Comparison of ENCODE assay signal across 8 mouse cellular contexts in genomic region chrX:74243807-74244206, GRCm38 (mm10). TPM values are rescaled to one million over a fixed set of nuclear protein-coding genes. Genes with fewer than 3 reads are reported as not detected.
A peak's percentile ranks its signal among the peaks of the same experiment; 100 is the strongest.
DNase-seq lines count a peak whose midpoint lies in the region; ATAC-seq and TF ChIP-seq lines count a peak whose summit lies in the region.

No protein-coding gene starts in this region.

- peak overlapping the region; percentile 52 for H3K4me2 ChIP-seq in kidney, embryonic 14.5 days (replicated peaks; ENCODE audit: low read depth, low read length)
- peak overlapping the region; percentile 46 for H3K4me2 ChIP-seq in intestine, embryonic 16.5 days (ENCODE audit: low read depth, low read length)
- peak overlapping the region; percentile 50 for H3K4me2 ChIP-seq in stomach, postnatal 0 days (replicated peaks; ENCODE audit: low read depth)

- ATAC-seq in kidney, embryonic 14.5 days (ENCODE audit: low FRiP score, low TSS enrichment): no peak
- ATAC-seq in intestine, embryonic 16.5 days: no peak
- peak; percentile 83 for ATAC-seq in megakaryocyte-erythroid progenitor cell, adult 5-6 weeks (replicated peaks; ENCODE audit: low FRiP score, low TSS enrichment, poor library complexity, severe bottlenecking)
- no peak for ATAC-seq in stomach, postnatal 0 days (ENCODE audit: low FRiP score, low TSS enrichment)

- no peaks in the 10 kb centered on the region for H3K27me3 ChIP-seq in kidney, embryonic 14.5 days (ENCODE audit: control insufficient read depth, insufficient read depth, low read length)
- no peaks in the 10 kb centered on the region for H3K27me3 ChIP-seq in forebrain, embryonic 10.5 days (ENCODE audit: poor library complexity, severe bottlenecking)
- no peaks in the 10 kb centered on the region for H3K27me3 ChIP-seq in intestine, embryonic 16.5 days (replicated peaks; ENCODE audit: control insufficient read depth, insufficient read depth, low read length)
- H3K27me3 ChIP-seq in stomach, postnatal 0 days (ENCODE audit: control insufficient read depth, insufficient read depth, low read length): no peaks in the 10 kb centered on the region
- no peaks in the 10 kb centered on the region for H3K27me3 ChIP-seq in cerebellum, adult 2 months (ENCODE audit: control insufficient read depth, insufficient read depth, low read length)

- WGBS in kidney, embryonic 14.5 days: 63% methylated on average over 3 of the region's 3 CpGs
- 81% methylated on average over 3 of the region's 3 CpGs for WGBS in forebrain, embryonic 10.5 days
- 44% methylated on average over 3 of the region's 3 CpGs for WGBS in intestine, embryonic 16.5 days
- 44% methylated on average over 3 of the region's 3 CpGs for WGBS in stomach, postnatal 0 days
- WGBS in cerebellum, adult 2 months: 60% methylated on average over 3 of the region's 3 CpGs

- H3K36me3 ChIP-seq in kidney, embryonic 14.5 days (ENCODE audit: control insufficient read depth, insufficient read depth, low read length): peaks cover 45% of the 10 kb centered on the region
- peaks cover 54% of the 10 kb centered on the region for H3K36me3 ChIP-seq in forebrain, embryonic 10.5 days (replicated peaks)
- H3K36me3 ChIP-seq in intestine, embryonic 16.5 days (ENCODE audit: control insufficient read depth, insufficient read depth, low read length): peaks cover 6% of the 10 kb centered on the region; the same call in 1 of the 2 replicates
- H3K36me3 ChIP-seq in stomach, postnatal 0 days (ENCODE audit: control insufficient read depth, insufficient read depth, low read length): peaks cover 8% of the 10 kb centered on the region; the same call in 1 of the 2 replicates

- H3K9ac ChIP-seq in kidney, embryonic 14.5 days (ENCODE audit: low read depth, low read length): peak overlapping the region; percentile 51; the same call in 1 of the 2 replicates
- H3K9ac ChIP-seq in intestine, embryonic 16.5 days (ENCODE audit: low read depth, low read length): peak overlapping the region; percentile 69
- H3K9ac ChIP-seq in stomach, postnatal 0 days (ENCODE audit: low read length): peak overlapping the region; percentile 24; the same call in 1 of the 2 replicates

- DNase-seq in kidney, postnatal 10 days: no peak
- DNase-seq in forebrain, embryonic 10.5 days (ENCODE audit: extremely low spot score, low spot score): no peak
- no peak for DNase-seq in stomach, postnatal 0 days (ENCODE audit: low spot score)
- DNase-seq in cerebellum, adult 2 months: no peak
- no peak for DNase-seq in cerebellum, adult 9-10 months

- H3K9me3 ChIP-seq in kidney, embryonic 14.5 days (ENCODE audit: control insufficient read depth, low read length): no peaks in the 10 kb centered on the region
- H3K9me3 ChIP-seq in forebrain, embryonic 10.5 days: no peaks in the 10 kb centered on the region
- no peaks in the 10 kb centered on the region for H3K9me3 ChIP-seq in intestine, embryonic 16.5 days (ENCODE audit: control insufficient read depth, low read length)
- no peaks in the 10 kb centered on the region for H3K9me3 ChIP-seq in stomach, postnatal 0 days (ENCODE audit: control insufficient read depth, low read length)

- no peak for TF ChIP-seq EP300 in stomach, postnatal 0 days (optimal IDR thresholded peaks at IDR 0.05)

- no peak overlapping the region for H3K27ac ChIP-seq in kidney, embryonic 14.5 days (ENCODE audit: low read depth, low read length)
- peak overlapping the region; percentile 93 for H3K27ac ChIP-seq in forebrain, embryonic 10.5 days
- peak overlapping the region; percentile 66 for H3K27ac ChIP-seq in intestine, embryonic 16.5 days (ENCODE audit: low read length)
- peak overlapping the region; percentile 69 for H3K27ac ChIP-seq in stomach, postnatal 0 days (replicated peaks)
- no peak overlapping the region for H3K27ac ChIP-seq in cerebellum, adult 2 months (ENCODE audit: insufficient read depth, low read length)

- peak overlapping the region; percentile 60 for H3K4me3 ChIP-seq in kidney, embryonic 14.5 days (ENCODE audit: low read length)
- peak overlapping the region; percentile 65 for H3K4me3 ChIP-seq in forebrain, embryonic 10.5 days
- peak overlapping the region; percentile 56 for H3K4me3 ChIP-seq in intestine, embryonic 16.5 days (ENCODE audit: low read length)
- peak overlapping the region; percentile 45 for H3K4me3 ChIP-seq in stomach, postnatal 0 days (ENCODE audit: low read depth, low read length)
- H3K4me3 ChIP-seq in cerebellum, adult 2 months (replicated peaks; ENCODE audit: insufficient read depth, low read depth, low read length): no peak overlapping the region

- no peak for TF ChIP-seq POLR2A in cerebellum, adult 2 months (IDR thresholded peaks at IDR 0.05; ENCODE audit: borderline replicate concordance, insufficient read depth, low read length)

- no peak for TF ChIP-seq CTCF in stomach, postnatal 0 days (IDR thresholded peaks at IDR 0.05; ENCODE audit: low read depth)
- TF ChIP-seq CTCF in cerebellum, adult 2 months (IDR thresholded peaks at IDR 0.05; ENCODE audit: borderline replicate concordance, insufficient read depth, low read depth, low read length): no peak

- H3K4me1 ChIP-seq in kidney, embryonic 14.5 days (ENCODE audit: control insufficient read depth, insufficient read depth, low read length): no peaks in the 10 kb centered on the region
- peaks cover 14% of the 10 kb centered on the region for H3K4me1 ChIP-seq in forebrain, embryonic 10.5 days
- peaks cover 6% of the 10 kb centered on the region for H3K4me1 ChIP-seq in intestine, embryonic 16.5 days (ENCODE audit: control insufficient read depth, insufficient read depth, low read length)
- no peaks in the 10 kb centered on the region for H3K4me1 ChIP-seq in stomach, postnatal 0 days (replicated peaks; ENCODE audit: control insufficient read depth, insufficient read depth)
- H3K4me1 ChIP-seq in cerebellum, adult 2 months (ENCODE audit: control insufficient read depth, insufficient read depth, low read length): no peaks in the 10 kb centered on the region; the same call in 1 of the 2 replicates

RNA-seq across cellular contexts. Expression of gene Flna, which starts 5.8 kb away (rescaled TPM):
- 199 and 315 TPM in 2 replicates for polyA plus RNA-seq in kidney, embryonic 14.5 days (2014; fragmentation: Nextera tagmentation; extraction: Ambion mirVana)
- polyA plus RNA-seq in forebrain, embryonic 10.5 days (2016; fragmentation: Nextera tagmentation; extraction: Ambion mirVana): 265 and 269 TPM in 2 replicates
- 240 and 269 TPM in 2 replicates for polyA plus RNA-seq in intestine, embryonic 16.5 days (2015; fragmentation: Nextera tagmentation; extraction: Ambion mirVana)
- 118 and 156 TPM in 2 replicates for total RNA-seq in megakaryocyte-erythroid progenitor cell, adult 5-6 weeks (2014; fragmentation: Nextera tagmentation)
- total RNA-seq in megakaryocyte-erythroid progenitor cell, adult 5-6 weeks (2017): 299 and 337 TPM in 2 replicates
- polyA plus RNA-seq in stomach, postnatal 0 days (2015; fragmentation: Nextera tagmentation; extraction: Ambion mirVana): 256 and 289 TPM in 2 replicates
- 141 and 162 TPM in 2 replicates for polyA plus RNA-seq in cerebellum, adult 2 months (2012; rRNA removed)

RNA-seq across cellular contexts. Expression of gene Emd, which starts 10.7 kb away (rescaled TPM):
- polyA plus RNA-seq in kidney, embryonic 14.5 days (2014; fragmentation: Nextera tagmentation; extraction: Ambion mirVana): 28.1 and 81.5 TPM in 2 replicates
- polyA plus RNA-seq in forebrain, embryonic 10.5 days (2016; fragmentation: Nextera tagmentation; extraction: Ambion mirVana): 22.2 and 25.7 TPM in 2 replicates
- polyA plus RNA-seq in intestine, embryonic 16.5 days (2015; fragmentation: Nextera tagmentation; extraction: Ambion mirVana): 18.3 and 22.5 TPM in 2 replicates
- total RNA-seq in megakaryocyte-erythroid progenitor cell, adult 5-6 weeks (2014; fragmentation: Nextera tagmentation): 67.1 and 96.2 TPM in 2 replicates
- 74.5 and 113 TPM in 2 replicates for total RNA-seq in megakaryocyte-erythroid progenitor cell, adult 5-6 weeks (2017)
- polyA plus RNA-seq in stomach, postnatal 0 days (2015; fragmentation: Nextera tagmentation; extraction: Ambion mirVana): 20.9 TPM in 2 replicates
- polyA plus RNA-seq in cerebellum, adult 2 months (2012; rRNA removed): 49.0 and 53.6 TPM in 2 replicates

RNA-seq across cellular contexts. Expression of gene Rpl10, which starts 26.8 kb away (rescaled TPM):
- 941 and 1,115 TPM in 2 replicates for polyA plus RNA-seq in kidney, embryonic 14.5 days (2014; fragmentation: Nextera tagmentation; extraction: Ambion mirVana)
- polyA plus RNA-seq in forebrain, embryonic 10.5 days (2016; fragmentation: Nextera tagmentation; extraction: Ambion mirVana): 800 and 812 TPM in 2 replicates
- 822 and 863 TPM in 2 replicates for polyA plus RNA-seq in intestine, embryonic 16.5 days (2015; fragmentation: Nextera tagmentation; extraction: Ambion mirVana)
- 4,546 and 4,933 TPM in 2 replicates for total RNA-seq in megakaryocyte-erythroid progenitor cell, adult 5-6 weeks (2014; fragmentation: Nextera tagmentation)
- 1,280 and 1,947 TPM in 2 replicates for total RNA-seq in megakaryocyte-erythroid progenitor cell, adult 5-6 weeks (2017)
- 762 and 787 TPM in 2 replicates for polyA plus RNA-seq in stomach, postnatal 0 days (2015; fragmentation: Nextera tagmentation; extraction: Ambion mirVana)
- 511 and 570 TPM in 2 replicates for polyA plus RNA-seq in cerebellum, adult 2 months (2012; rRNA removed)

RNA-seq across cellular contexts. Expression of gene Taz, which starts 37.9 kb away (rescaled TPM):
- polyA plus RNA-seq in kidney, embryonic 14.5 days (2014; fragmentation: Nextera tagmentation; extraction: Ambion mirVana): 58.5 and 64.3 TPM in 2 replicates
- polyA plus RNA-seq in forebrain, embryonic 10.5 days (2016; fragmentation: Nextera tagmentation; extraction: Ambion mirVana): 66.3 and 75.8 TPM in 2 replicates
- 85.3 and 91.1 TPM in 2 replicates for polyA plus RNA-seq in intestine, embryonic 16.5 days (2015; fragmentation: Nextera tagmentation; extraction: Ambion mirVana)
- 37.9 and 62.6 TPM in 2 replicates for total RNA-seq in megakaryocyte-erythroid progenitor cell, adult 5-6 weeks (2014; fragmentation: Nextera tagmentation)
- 37.0 and 41.7 TPM in 2 replicates for total RNA-seq in megakaryocyte-erythroid progenitor cell, adult 5-6 weeks (2017)
- polyA plus RNA-seq in stomach, postnatal 0 days (2015; fragmentation: Nextera tagmentation; extraction: Ambion mirVana): 59.5 and 71.1 TPM in 2 replicates
- 99.4 and 100 TPM in 2 replicates for polyA plus RNA-seq in cerebellum, adult 2 months (2012; rRNA removed)

RNA-seq across cellular contexts. Expression of gene Dnase1l1, which starts 38.3 kb away (rescaled TPM):
- polyA plus RNA-seq in kidney, embryonic 14.5 days (2014; fragmentation: Nextera tagmentation; extraction: Ambion mirVana): 10.6 and 10.8 TPM in 2 replicates
- 4.5 and 5.1 TPM in 2 replicates for polyA plus RNA-seq in forebrain, embryonic 10.5 days (2016; fragmentation: Nextera tagmentation; extraction: Ambion mirVana)
- polyA plus RNA-seq in intestine, embryonic 16.5 days (2015; fragmentation: Nextera tagmentation; extraction: Ambion mirVana): 12.4 and 14.5 TPM in 2 replicates
- total RNA-seq in megakaryocyte-erythroid progenitor cell, adult 5-6 weeks (2014; fragmentation: Nextera tagmentation): 12.9 and 22.9 TPM in 2 replicates
- total RNA-seq in megakaryocyte-erythroid progenitor cell, adult 5-6 weeks (2017): 15.6 and 28.0 TPM in 2 replicates
- polyA plus RNA-seq in stomach, postnatal 0 days (2015; fragmentation: Nextera tagmentation; extraction: Ambion mirVana): 15.6 and 15.8 TPM in 2 replicates
- polyA plus RNA-seq in cerebellum, adult 2 months (2012; rRNA removed): 6.4 and 7.5 TPM in 2 replicates

Comparison
In these comparisons a context has a peak if more than half of its experiments do, and no peak if none do; other contexts are left out.
1. H3K27ac ChIP-seq: peak in forebrain, embryonic 10.5 days (single experiment), intestine, embryonic 16.5 days (single experiment) and stomach, postnatal 0 days (single experiment); none in kidney, embryonic 14.5 days (single experiment) and cerebellum, adult 2 months (single experiment).
2. Peak in every context shown above with its lines, with median percentiles within 50 percentile points of each other: H3K4me2 ChIP-seq and H3K9ac ChIP-seq.